Mouse (Mus musculus) cerebellum, adult 2 months (tissue): ENCODE measurements at regions not wholly inside any gene's neighbourhood (a gene's known extent, or its start where the extent isn't known, plus 50 kb on each side); places are given as distances from the start of the nearest gene placed in this dataset.

ENCODE experiments used
- DNase-seq, 2 experiments: peaks; one replicate each; pipeline ENCODE4 v3.0.0; 2021
- H3K27ac ChIP-seq: fragments of 200-500 bp; 2 replicates; pipeline ENCODE4 v1.5.1; 2012; ENCODE audit warnings: low read length, control low read depth, inconsistent platforms; ENCODE audit not compliant: insufficient read depth
- H3K27me3 ChIP-seq: fragments of 200-500 bp; 2 replicates; pipeline ENCODE4 v1.6.1; 2012; ENCODE audit warnings: inconsistent platforms, mild to moderate bottlenecking, low read length, moderate library complexity; ENCODE audit not compliant: control insufficient read depth, insufficient read depth
- H3K4me1 ChIP-seq: fragments of 200-500 bp; 2 replicates; pipeline ENCODE4 v1.6.1; 2011; ENCODE audit warnings: low read length; ENCODE audit not compliant: control insufficient read depth, insufficient read depth
- H3K4me3 ChIP-seq: fragments of 200-500 bp; replicated peaks from 2 replicates; pipeline ENCODE3; 2011; ENCODE audit warnings: mild to moderate bottlenecking, low read depth, low read length, control low read depth; ENCODE audit not compliant: insufficient read depth
- CTCF ChIP-seq: fragments of 200-500 bp; IDR thresholded peaks from 2 replicates; pipeline ENCODE4 v1.5.1; 2011; ENCODE audit warnings: low read depth, mild to moderate bottlenecking, control low read depth, low read length, moderate library complexity, borderline replicate concordance; ENCODE audit not compliant: insufficient read depth
- POLR2A ChIP-seq: fragments of 200-500 bp; IDR thresholded peaks from 2 replicates; pipeline ENCODE4 v1.6.1; 2011; ENCODE audit warnings: low read length, control low read depth, borderline replicate concordance; ENCODE audit not compliant: insufficient read depth
- WGBS: fragments of 180-500 bp; shearing (Covaris S2); methylation state at CpG from one replicate; pipeline ENCODE4 v1.1.7; 2018; 5-methylcytosine and 5-hydroxymethylcytosine counted together

GRCm38 (mm10) chr11:8068873-8069272 is 595.5 kb downstream of the Tns3 start:
- H3K27me3 ChIP-seq = no peaks in the 10 kb centered on the region
- TF ChIP-seq CTCF = no peak
- no peak for TF ChIP-seq POLR2A
- 68% methylated on average over 3 of the region's 3 CpGs for WGBS
- DNase-seq = no peak
- no peak overlapping the region for H3K4me3 ChIP-seq
- no peak overlapping the region for H3K27ac ChIP-seq
- peaks cover 3% of the 10 kb centered on the region for H3K4me1 ChIP-seq

GRCm38 (mm10) chr11:8067330-8067729 is 597.0 kb downstream of the Tns3 start:
- Histone ChIP-seq H3K4me3 (no peak overlapping the region), H3K27me3 (no peaks in the 10 kb centered on the region), H3K4me1 (peaks cover 3% of the 10 kb centered on the region), H3K27ac (no peak overlapping the region)
- 88% methylated on average over 4 of the region's 4 CpGs for WGBS
- DNase-seq = no peak
- TF ChIP-seq CTCF (no peak), POLR2A (no peak)

- DNase-seq = peak; percentile 26 to 52
- peaks cover 3% of the 10 kb centered on the region for H3K4me1 ChIP-seq
- WGBS = 32% methylated on average over 5 of the region's 5 CpGs
- TF ChIP-seq POLR2A = no peak
- TF ChIP-seq CTCF = no peak
- no peak overlapping the region for H3K4me3 ChIP-seq
- H3K27ac ChIP-seq = no peak overlapping the region
- H3K27me3 ChIP-seq = no peaks in the 10 kb centered on the region
Measured at GRCm38 (mm10) chr11:8065811-8066210, 598.5 kb downstream of the Tns3 start.

- 100% methylated on average over 1 of the region's 1 CpGs for WGBS
- no peak overlapping the region for H3K4me3 ChIP-seq
- H3K27ac ChIP-seq = no peak overlapping the region
- TF ChIP-seq POLR2A (no peak), CTCF (no peak)
- H3K27me3 ChIP-seq = no peaks in the 10 kb centered on the region
- peaks cover 3% of the 10 kb centered on the region for H3K4me1 ChIP-seq
- peak in 1 of 2 experiments; percentile 20 for DNase-seq
Measured at GRCm38 (mm10) chr11:8065086-8065485, 599.2 kb downstream of the Tns3 start.

- Histone ChIP-seq H3K27me3 (no peaks in the 10 kb centered on the region), H3K4me3 (no peak overlapping the region), H3K27ac (no peak overlapping the region), H3K4me1 (peaks cover 3% of the 10 kb centered on the region)
- 88% methylated on average over 3 of the region's 3 CpGs for WGBS
- DNase-seq = no peak
- TF ChIP-seq CTCF = no peak
- TF ChIP-seq POLR2A = no peak
Measured at GRCm38 (mm10) chr11:8061989-8062388, 602.3 kb downstream of the Tns3 start.

- WGBS = 94% methylated on average over 3 of the region's 3 CpGs
- no peaks in the 10 kb centered on the region for H3K27me3 ChIP-seq
- H3K4me1 ChIP-seq = peaks cover 3% of the 10 kb centered on the region
- H3K27ac ChIP-seq = no peak overlapping the region
- DNase-seq = no peak
- H3K4me3 ChIP-seq = no peak overlapping the region
- TF ChIP-seq CTCF = no peak
- no peak for TF ChIP-seq POLR2A
Measured at GRCm38 (mm10) chr11:8061573-8061972, 602.8 kb downstream of the Tns3 start.

GRCm38 (mm10) chr11:8051499-8051898 is 612.8 kb downstream of the Tns3 start:
- H3K27ac ChIP-seq = no peak overlapping the region
- DNase-seq = no peak
- TF ChIP-seq CTCF (no peak), POLR2A (no peak)
- H3K27me3 ChIP-seq = no peaks in the 10 kb centered on the region
- 45% methylated on average over 4 of the region's 4 CpGs for WGBS
- no peak overlapping the region for H3K4me3 ChIP-seq
- H3K4me1 ChIP-seq = no peaks in the 10 kb centered on the region

- H3K27me3 ChIP-seq = no peaks in the 10 kb centered on the region
- DNase-seq = no peak
- H3K4me3 ChIP-seq = no peak overlapping the region
- H3K4me1 ChIP-seq = no peaks in the 10 kb centered on the region
- H3K27ac ChIP-seq = no peak overlapping the region
- 72% methylated on average over 3 of the region's 3 CpGs for WGBS
- TF ChIP-seq CTCF = no peak
- TF ChIP-seq POLR2A = no peak
Measured at GRCm38 (mm10) chr11:8045086-8045485, 619.2 kb downstream of the Tns3 start.
